Mouse (Mus musculus) heart, postnatal 4 days (tissue): ENCODE data around the gene Gm44579. TPM values are rescaled to one million over a fixed set of nuclear protein-coding genes. Genes with fewer than 3 reads are reported as not detected.

ENCODE experiments used
- DNase-seq: peaks from one replicate; pipeline ENCODE4 v3.0.0; 2021
- total RNA-seq, 2 experiments: library from RNA; stranded (reverse); gene quantifications; 2 replicates each; pipeline ENCODE4 v1.2.3; 2021

Gene Gm44579
- total RNA-seq, 2 experiments from 2014 or later, result not detected

DNA sequence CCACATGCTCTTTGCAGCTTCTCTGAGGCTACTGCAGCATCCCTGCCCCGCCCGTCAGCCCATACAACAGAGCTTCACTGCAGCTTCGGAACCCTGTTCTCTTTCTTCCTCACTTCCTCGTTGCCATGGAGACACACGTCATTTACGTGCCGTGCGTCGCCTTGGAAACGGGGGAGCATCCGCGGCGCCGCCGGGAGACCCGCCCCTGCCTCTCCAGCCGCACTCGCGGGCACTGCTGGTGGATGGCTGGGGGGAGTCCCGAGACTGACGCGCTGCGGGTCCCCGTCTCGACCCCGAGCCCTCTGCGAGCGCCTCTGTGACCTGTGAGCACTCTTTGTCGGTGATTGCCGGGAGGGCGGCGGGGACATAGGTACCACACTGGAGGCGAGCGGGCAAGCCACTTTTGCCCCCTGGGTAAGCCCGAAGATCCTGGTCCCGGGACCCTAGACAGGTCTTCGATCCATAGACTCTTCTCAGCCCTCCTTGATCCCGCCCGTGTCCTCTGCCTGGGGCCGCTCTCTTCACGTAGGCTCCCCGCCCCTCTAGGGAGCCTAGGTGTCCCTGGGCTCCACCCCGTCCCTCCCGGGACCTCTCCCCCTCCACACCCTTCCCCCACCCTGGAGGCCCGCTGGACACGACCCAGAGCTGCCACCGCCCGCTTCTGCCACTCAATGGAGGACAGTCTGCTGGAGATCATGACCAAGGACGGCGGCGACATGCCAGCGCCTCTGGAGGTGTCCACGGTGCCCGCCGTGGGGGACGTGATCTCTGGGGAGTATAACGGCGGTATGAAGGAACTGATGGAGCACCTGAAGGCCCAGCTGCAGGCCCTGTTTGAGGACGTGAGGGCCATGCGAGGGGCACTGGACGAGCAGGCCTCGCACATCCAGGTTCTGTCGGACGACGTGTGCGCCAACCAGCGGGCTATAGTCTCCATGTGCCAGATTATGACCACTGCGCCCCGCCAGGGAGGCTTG lies 52.8 kb downstream of the Gm44579 start:
- DNase-seq, result peak; percentile 72

DNA sequence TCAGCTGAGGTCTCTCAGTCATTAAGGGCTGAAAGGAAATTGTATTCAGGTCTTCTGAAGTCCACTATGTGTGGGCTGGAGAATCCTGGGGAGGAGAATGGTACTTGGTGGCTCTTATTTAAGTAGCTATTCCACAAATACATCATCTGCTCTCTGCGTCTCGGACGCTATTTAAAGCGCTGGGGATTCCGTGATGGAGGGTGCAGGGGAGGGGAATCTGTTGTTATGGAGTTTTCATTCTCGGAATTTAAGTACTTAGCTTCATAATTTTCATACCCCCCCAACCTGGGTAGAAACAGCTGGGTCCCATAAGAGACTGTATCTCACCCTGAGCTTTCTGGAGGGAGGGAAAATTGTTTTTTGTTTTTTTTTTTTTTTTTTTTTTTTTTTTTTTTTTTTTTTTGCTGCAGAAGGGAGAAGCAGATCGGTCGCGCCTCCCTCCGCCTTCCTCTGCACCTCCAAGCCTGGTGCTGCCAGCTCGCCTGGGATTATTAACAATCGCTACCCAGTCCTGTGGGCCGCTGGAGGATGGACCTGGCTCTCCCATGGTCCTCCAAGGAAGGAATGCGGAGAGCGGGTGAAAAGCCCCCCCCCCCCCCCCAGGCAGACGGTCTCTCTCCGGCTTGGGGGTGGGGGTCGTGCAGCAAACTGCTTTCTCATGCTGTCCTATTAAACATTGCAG lies 53.7 kb downstream of the Gm44579 start, which contains the start of gene Ccdc184:
Ccdc184 (plus strand) TSS at position 196 of the 682 bp plus-strand sequence.
- DNase-seq, result no peak

DNA sequence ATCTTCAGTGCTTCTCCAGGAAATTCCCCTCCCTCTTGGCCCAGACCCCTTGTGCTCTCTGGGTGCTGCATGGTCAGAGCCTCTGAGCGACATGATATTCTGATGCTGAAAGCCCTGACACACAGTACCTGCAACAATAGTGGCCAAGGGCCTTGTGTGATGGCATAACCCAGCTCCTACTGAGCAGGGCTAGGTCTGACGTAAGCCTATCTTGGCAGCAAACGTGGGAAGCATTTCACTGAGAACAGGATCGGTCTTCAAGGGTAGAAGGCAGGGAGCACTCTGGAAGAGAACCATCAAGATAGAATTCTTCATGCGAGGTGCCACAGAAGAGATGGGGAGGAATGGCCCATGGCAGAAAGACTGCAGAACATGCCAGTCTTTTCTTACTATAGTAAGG lies 55.3 kb downstream of the Gm44579 start, which contains the start of gene Asb8:
Asb8 (minus strand) TSS at position 101 of the 400 bp plus-strand sequence.
- no peak for DNase-seq

DNA sequence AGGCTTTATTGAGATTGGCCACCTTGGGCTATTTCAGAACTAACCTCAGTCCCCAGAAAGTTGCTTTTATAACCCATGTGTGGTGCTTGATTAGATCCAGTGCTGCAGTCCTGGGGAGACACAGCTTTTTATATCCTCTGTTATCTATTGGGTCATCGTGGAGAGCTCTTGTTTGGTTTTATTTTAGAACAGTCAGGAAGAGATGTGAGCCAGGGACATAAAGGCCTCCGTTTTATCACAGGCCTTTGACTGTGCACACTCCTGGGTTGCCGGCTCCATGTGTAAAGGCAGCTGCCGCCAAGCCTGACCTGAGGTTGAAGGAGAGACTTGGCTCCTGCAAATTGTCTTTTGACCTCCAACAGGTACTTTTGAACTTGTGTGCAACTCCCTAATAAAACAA lies 58.2 kb downstream of the Gm44579 start:
- DNase-seq, result no peak

DNA sequence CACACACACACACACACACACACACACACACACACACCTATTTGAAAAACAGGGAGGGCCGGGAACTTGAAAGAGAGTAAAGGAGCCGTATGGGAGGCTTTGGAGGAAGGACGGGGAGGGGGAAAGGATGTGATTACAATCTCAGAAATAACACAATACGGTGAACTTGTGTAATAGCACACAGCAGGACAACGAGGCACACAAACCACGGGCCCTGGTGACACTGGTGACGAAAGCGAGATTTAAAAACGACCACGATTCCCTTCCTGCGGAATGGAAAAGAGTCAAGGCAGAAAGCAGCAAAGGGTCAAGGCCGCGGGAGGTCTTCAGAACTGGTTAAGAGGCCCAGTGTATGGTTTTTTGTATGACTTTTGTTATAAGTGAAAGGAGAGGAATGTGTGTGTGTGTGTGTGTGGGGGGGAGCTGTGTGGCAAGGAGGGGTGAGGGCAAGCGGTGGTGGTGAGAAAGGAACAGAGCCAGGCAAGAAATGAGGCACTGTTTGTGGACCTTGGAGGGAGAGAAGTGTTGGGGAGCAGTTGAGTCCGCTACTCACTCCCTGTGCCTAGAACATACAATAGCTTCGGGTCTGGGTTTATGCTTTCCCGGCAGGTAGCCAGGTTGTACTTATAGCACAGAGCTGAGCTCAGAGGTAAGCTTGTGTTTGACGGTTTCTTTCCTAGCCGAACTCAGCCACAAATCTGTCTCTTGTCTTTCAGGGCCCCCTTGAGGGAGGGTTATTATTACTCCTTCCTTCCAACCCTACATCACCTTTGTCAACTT lies 59.6 kb downstream of the Gm44579 start:
- DNase-seq, result no peak

DNA sequence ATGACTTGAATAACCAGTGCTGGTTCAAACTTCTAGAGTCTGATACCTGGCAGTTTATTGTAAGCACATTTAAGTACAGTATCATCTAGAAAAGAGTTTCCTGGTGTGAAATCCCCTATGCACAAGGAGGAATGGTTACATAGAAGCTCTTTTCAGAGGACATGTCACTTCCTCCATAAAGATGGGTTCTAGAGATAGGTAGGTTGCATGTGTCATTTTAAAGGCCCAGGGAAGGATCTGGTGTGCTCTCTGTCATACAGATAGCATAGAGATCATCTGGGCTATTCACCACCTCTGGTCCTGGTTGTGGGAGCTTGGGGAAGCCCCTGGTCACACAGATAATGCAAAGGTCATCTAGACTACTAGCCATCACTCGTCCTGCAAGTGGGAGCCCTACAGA lies 63.5 kb downstream of the Gm44579 start:
- DNase-seq, result no peak

DNA sequence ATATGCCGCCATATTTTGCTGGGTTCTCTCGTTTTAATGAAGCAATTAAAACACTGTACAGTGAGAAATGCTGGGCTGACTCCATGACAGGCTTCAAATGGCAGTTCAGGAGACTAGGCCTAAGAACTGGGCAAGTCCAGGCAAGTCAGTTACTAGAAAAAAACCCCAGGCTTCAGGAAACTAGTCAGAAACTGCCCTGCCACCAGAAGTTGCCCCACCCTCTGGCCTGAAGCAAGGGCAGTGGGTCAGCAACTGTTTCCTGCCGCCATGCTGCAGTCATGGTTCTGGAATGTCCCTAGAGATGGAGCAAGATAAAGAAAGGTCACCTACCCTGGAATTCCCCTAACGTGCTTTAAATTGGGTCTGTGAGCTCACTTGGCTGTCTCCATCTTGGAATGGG lies 64.8 kb downstream of the Gm44579 start:
- DNase-seq, result no peak

DNA sequence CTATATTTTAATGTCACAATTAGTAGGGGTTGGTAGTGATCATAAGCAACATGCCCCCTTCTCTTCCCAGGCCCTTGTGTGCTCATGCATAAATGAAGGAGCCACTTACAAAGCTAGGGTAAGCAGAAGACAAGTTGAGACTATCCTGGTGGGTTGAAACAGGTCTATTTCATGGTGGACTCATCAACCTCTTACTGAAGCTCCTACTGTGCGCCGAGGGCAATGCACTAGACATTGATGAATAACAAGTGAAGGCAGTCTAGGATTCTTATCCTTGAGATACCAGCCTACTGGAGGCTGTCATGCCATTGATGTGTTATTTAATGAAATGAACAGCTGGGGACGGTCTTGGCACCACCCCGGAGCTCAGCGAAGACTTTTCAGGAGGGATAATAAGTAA lies 65.5 kb downstream of the Gm44579 start:
- no peak for DNase-seq

DNA sequence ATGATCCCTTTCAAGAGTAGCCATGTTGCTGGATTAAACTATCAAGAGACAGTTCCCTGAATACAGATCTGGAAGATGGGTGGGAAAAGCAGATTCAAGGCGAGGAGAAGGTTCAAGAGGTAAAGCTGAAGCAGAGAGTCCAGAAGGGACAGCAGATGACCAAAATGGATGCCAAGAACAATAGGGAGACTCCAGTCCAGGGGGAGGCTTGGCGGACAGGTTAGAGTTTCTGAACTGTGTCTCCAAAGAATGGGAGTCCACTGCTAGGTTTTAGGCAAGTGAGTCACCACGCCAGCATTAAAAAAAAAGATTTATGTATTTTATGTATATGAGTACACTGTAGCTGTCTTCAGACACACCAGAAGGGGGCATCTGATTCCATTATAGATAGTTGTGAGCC lies 66.1 kb downstream of the Gm44579 start:
- no peak for DNase-seq

DNA sequence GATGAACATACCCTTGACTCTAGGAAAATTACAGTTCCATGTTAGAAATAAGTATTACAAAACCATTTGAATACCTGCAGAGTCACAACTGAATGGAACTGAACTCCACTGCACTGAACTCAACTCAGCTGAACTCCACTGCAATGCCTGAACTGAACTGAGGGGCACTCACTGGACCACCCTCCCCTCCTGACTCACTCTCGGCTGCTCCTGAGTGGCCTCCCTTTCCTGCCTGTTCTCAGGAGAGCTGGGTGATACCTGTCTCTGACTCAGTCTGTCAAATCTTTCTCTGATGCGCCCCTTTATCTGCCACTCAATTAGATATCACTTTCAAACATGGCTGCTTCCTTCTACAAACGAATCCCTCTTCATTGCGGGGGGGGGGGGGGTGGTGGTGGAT lies 66.6 kb downstream of the Gm44579 start:
- DNase-seq, result no peak

DNA sequence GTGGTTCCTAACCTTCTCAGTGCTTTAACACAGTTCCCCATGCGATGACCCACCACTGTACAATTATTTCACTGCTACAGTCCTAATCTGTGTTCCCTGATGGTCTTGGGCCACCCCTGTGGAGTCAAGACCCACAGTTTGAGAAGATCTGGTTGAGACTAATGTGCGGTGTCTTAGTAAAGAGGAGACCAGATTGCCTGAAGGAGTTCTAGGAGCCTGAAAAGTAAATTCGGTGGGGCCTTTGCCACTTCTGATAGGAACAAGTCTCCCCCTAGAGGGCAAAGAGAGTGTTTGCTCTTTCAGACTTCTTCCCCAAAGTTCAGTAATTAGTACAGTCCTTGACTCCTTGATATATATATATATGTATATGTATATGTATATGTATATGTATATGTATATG lies 67.2 kb downstream of the Gm44579 start:
- DNase-seq, result peak; percentile 31

DNA sequence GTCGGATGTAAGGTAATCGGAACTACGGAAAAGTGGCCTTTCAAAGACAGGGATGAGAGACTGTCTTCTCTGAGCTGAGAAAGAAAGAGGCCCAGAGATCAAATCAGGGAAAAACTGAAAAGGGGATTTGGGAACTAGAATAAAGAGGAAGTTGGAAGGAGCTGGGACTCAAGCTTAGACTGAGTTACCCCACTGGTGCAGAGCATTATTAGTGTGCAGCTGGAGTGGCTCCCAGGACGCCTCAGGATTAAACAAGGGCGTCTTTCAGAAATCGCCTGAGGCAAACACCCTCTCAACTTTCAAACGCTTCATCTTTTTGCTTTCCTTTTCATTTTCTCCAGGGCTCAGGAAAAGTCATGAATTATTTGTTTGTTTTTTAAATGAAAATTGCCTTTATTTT lies 67.9 kb downstream of the Gm44579 start:
- no peak for DNase-seq

DNA sequence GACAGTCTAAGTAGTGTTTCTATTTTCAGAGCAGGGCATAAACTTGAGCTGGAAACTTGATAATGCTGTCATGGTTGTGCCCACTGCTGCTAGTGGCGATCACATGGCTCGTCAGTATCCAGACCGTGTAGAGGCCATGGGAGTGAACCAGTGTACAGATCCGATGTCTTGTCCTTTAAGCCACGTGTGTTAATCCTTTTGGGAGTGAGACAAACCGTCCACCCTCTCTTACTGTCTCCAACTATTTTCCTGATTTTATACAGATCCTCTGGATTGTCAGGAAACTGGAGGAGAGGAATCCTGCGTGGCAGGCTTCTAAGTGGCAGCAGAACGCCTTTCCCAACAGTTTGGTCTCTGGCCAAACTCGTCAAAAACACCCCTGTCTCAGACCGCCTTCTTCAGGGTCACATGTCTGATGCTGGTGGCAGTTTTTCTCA lies 71.6 kb downstream of the Gm44579 start:
- DNase-seq, result peak; percentile 72

DNA sequence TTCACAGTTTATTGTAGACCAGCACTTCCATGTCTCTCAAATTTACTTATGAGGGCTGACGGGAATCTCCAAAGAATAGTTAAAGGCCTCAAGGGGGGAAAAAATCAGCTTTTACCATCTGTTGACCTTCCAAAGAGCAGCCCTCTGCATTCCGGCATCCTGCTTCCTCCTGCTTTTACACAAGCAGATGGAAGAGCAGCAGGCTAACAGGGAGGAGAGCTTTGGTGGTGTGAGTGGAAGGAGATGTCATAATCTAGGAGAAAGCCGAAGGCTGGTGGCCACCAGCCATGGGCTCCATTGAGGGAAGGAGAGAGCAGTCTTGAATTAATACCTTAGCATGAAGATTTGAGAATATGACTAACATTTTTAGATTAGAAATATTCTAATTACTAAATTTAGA lies 72.4 kb downstream of the Gm44579 start:
- no peak for DNase-seq

DNA sequence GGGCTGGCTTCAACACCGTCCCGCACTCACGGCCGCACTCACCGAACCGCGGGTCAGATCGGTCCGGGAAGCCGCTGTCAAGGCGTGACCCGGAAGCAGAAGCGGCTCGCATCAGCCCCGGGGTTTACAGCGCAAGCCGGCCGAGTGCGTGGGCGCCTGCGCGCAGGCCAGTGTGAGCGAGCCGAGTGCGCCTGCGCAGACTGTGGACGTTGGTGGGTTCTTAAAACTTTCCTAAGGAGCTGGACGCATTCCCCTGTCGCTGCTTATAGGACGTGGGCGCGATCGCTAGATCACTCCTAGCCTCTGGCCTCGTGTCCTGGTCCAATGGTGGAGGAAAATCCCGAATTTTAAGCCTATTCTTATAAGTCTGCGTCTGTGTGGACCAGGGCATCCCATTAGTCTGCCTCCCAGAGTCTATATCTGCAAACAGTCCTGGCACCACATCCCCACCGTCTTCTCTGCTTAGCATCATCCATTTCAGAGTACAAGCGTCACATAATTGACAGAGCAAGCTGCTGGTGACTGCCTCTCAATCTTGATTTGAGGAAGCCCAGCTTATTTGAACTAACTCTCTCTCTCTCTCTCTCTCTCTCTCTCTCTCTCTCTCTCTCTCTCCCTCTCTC lies 75.1 kb downstream of the Gm44579 start:
- peak; percentile 96 for DNase-seq

DNA sequence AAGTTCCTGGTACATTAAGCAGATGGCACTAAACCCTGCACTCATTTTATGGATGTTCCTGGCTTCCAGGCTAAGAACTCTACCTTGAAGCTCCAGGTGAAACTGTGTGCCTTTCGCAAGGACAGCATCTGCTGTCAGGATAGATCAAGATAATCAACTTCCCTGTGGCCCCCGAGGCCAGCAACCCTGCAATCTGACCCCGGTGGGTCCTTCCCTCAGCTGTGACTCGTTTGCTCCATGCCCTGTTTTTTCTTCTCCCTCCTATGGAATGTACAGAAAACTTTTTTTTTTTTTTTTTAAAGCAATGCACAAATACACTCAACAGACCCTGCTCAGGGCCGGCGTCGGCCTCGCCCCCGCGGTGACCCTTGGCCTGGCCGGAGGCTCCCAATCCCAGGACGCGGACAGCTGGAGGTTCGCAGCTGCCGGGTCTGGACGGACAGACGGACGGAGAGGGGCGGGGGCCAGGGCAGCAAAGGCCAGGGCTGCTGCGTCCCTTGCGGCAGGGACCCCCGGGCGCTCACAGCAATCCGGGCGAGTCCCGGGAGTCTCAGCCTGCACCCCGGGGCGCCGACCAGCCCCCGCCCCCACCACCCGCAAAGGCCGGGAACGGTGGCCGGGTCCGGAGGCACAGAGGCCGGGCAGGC lies 75.8 kb downstream of the Gm44579 start:
- DNase-seq, result peak; percentile 50

DNA sequence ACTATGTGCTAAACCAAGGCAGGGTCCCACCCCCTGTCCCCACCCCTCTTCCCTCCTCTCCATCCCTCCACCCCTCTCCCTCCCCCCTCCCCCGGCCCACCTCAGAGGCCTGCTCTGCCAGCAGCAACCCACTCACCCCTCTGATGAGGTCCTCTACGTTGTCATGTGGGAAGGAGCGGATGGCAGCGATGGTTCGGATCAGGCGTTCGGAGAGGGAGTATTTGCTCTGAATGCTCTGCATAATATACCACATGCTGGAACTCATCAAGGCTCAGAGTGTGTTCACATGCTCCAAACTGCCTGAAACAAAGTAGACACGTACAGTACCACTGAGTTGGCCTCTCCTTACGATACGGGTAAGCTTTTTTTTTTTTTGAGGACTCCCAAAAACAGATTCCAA lies 78.3 kb downstream of the Gm44579 start:
- DNase-seq, result no peak

DNA sequence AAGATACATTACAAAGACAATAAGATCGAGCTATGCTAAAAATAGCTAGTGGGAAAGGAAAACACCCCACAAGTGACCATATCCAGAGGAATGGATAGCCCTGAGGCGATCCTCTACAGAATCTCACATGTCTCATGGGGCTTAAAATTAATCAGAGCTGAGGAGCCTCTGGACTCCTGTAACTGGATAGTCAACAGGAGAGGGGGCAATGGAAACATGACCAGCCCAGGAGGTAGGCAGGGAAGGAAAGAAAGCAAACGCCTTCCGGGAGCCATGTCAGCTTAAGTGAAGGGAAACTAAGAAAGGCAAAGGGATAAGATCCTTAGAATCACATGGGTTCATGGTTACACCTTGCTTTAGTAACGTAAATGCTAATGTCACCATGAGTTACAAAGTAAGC lies 80.0 kb downstream of the Gm44579 start:
- DNase-seq, result no peak

DNA sequence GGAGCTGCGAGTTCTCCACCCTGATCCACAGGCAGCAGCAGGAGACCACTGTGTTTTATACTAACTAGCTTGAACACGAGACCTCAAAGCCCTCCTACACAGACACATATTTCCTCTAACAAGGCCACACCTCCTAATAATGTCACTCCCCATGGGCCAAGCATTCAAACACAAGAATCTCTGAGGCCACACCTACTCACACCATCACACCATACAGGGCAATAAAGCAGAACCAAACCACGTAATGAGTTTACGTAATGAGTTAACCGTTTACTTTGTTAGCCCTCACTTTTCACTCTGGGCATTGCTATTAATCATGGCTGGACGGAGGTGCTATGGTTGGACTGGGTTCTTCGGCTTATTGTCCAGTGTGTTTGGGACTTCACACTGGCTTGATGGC lies 81.0 kb downstream of the Gm44579 start:
- DNase-seq, result no peak

DNA sequence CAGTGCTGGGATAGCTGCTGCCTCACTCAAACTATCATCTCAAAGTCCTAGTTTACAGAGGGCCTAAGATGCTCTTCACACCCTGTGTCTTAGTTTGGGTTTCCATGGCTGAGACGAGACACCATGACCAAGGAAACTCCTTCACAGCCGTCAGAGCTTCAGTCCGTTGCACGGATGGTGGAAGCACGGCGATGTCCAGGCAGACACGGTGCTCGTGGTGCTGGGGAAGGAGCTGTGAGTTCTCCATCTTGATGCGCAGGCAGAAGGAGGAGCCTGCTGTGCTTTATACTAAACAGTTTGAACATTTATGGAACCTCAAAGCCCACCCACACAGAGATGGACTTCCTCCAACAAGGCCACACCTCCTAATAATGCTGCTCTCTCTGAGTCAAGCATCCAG lies 83.9 kb downstream of the Gm44579 start:
- no peak for DNase-seq
